Mouse (Mus musculus) hindbrain, embryonic 16.5 days (tissue): Measurements from ENCODE around the gene Nxph1. TPM values are rescaled to one million over a fixed set of nuclear protein-coding genes. Genes with fewer than 3 reads are reported as not detected.

Experiments used
- ATAC-seq: fragments of 200-750 bp; cut with Nextera tagmentation; 2 replicates; pipeline ENCODE4 v1.8.0; 2017; ENCODE audit warnings: moderate TSS enrichment, moderate library complexity
- H3K27ac ChIP-seq: fragments of 300-500 bp; sonication (generic); 2 replicates; pipeline ENCODE4 v1.5.1; 2014; ENCODE audit warnings: low read depth, mild to moderate bottlenecking, control low read depth, low read length, moderate library complexity
- H3K27me3 ChIP-seq: fragments of 300-500 bp; sonication (generic); replicated peaks from 2 replicates; pipeline ENCODE4 v1.6.1; 2014; ENCODE audit warnings: low read length; ENCODE audit not compliant: control insufficient read depth, insufficient read depth
- H3K36me3 ChIP-seq: fragments of 300-500 bp; sonication (generic); 2 replicates; pipeline ENCODE4 v1.6.1; 2014; ENCODE audit warnings: mild to moderate bottlenecking, low read length, moderate library complexity, mixed read lengths; ENCODE audit not compliant: control insufficient read depth, insufficient read depth
- H3K4me1 ChIP-seq: fragments of 300-500 bp; sonication (generic); 2 replicates; pipeline ENCODE4 v1.6.1; 2014; ENCODE audit warnings: low read depth, low read length; ENCODE audit not compliant: control insufficient read depth, insufficient read depth
- H3K4me2 ChIP-seq: fragments of 300-500 bp; sonication (generic); 2 replicates; pipeline ENCODE4 v1.6.1; 2014; ENCODE audit warnings: mild to moderate bottlenecking, low read length, control low read depth, moderate library complexity
- H3K4me3 ChIP-seq: fragments of 300-500 bp; sonication (generic); 2 replicates; pipeline ENCODE4 v1.5.1; 2014; ENCODE audit warnings: mild to moderate bottlenecking, low read length, control low read depth, moderate library complexity
- H3K9ac ChIP-seq: fragments of 300-500 bp; sonication (generic); 2 replicates; pipeline ENCODE4 v1.6.1; 2014; ENCODE audit warnings: low read depth, mild to moderate bottlenecking, control low read depth, low read length, moderate library complexity
- H3K9me3 ChIP-seq: fragments of 300-500 bp; sonication (generic); 2 replicates; pipeline ENCODE4 v1.6.1; 2014; ENCODE audit warnings: mild to moderate bottlenecking, low read length, moderate library complexity; ENCODE audit not compliant: control insufficient read depth
- WGBS: fragments of 180-500 bp; shearing (Covaris S2); extraction: QIAGEN DNeasy Blood & Tissue Kit; methylation state at CpG from one replicate; pipeline ENCODE4 v1.1.7; 2014; 5-methylcytosine and 5-hydroxymethylcytosine counted together
- polyA plus RNA-seq: library from polyadenylated mRNA; unstranded; fragments of >200 nt; fragmentation: Nextera tagmentation; extraction: Ambion mirVana; gene quantifications from 2 replicates; pipeline ENCODE4 v1.2.1, GENCODE M21; 2015

The Nxph1 gene
- polyA plus RNA-seq, 1 experiment from 2014 or later: 101 TPM

- H3K27ac ChIP-seq: no peak overlapping the region
- H3K9ac ChIP-seq: no peak overlapping the region
- H3K4me2 ChIP-seq: peak overlapping the region; percentile 49
- H3K9me3 ChIP-seq: no peaks in the 10 kb centered on the region
- peaks cover 5% of the 10 kb centered on the region; the same call in 1 of the 2 replicates for H3K4me1 ChIP-seq
- WGBS: 15% methylated on average over 4 of the region's 4 CpGs
- no peaks in the 10 kb centered on the region for H3K27me3 ChIP-seq
- peak; percentile 66 for ATAC-seq
- no peaks in the 10 kb centered on the region for H3K36me3 ChIP-seq
- no peak overlapping the region for H3K4me3 ChIP-seq
These were observed 12.1 kb upstream of the Nxph1 start for GRCm38 (mm10) chr6:8936168-8936567.

- Histone ChIP-seq H3K27me3 (peaks cover 4% of the 10 kb centered on the region; the same call in 1 of the 2 replicates), H3K36me3 (no peaks in the 10 kb centered on the region), H3K4me3 (peak overlapping the region; percentile 67), H3K4me1 (peaks cover 19% of the 10 kb centered on the region), H3K9me3 (no peaks in the 10 kb centered on the region), H3K27ac (peak overlapping the region; percentile 90), H3K4me2 (peak overlapping the region; percentile 94), H3K9ac (peak overlapping the region; percentile 81)
- peak; percentile 55 for ATAC-seq
- WGBS: under 1% methylated on average over 68 of the region's 68 CpGs
These were observed 510 bp downstream of the Nxph1 start for GRCm38 (mm10) chr6:8948471-8949411.

- peak overlapping the region; percentile 67 for H3K4me3 ChIP-seq
- peak overlapping the region; percentile 90 for H3K27ac ChIP-seq
- under 1% methylated on average over 31 of the region's 31 CpGs for WGBS
- peak overlapping the region; percentile 81 for H3K9ac ChIP-seq
- ATAC-seq: peak; percentile 62
- H3K4me2 ChIP-seq: peak overlapping the region; percentile 94
- no peaks in the 10 kb centered on the region for H3K9me3 ChIP-seq
- H3K27me3 ChIP-seq: peaks cover 7% of the 10 kb centered on the region
- peaks cover 19% of the 10 kb centered on the region for H3K4me1 ChIP-seq
- no peaks in the 10 kb centered on the region for H3K36me3 ChIP-seq
These were observed 1.5 kb downstream of the Nxph1 start for GRCm38 (mm10) chr6:8949665-8950201.

- Histone ChIP-seq H3K4me1 (peaks cover 19% of the 10 kb centered on the region), H3K36me3 (no peaks in the 10 kb centered on the region), H3K27me3 (peaks cover 7% of the 10 kb centered on the region), H3K27ac (peak overlapping the region; percentile 90), H3K4me3 (peak overlapping the region; percentile 67), H3K9ac (peak overlapping the region; percentile 81), H3K4me2 (peak overlapping the region; percentile 94), H3K9me3 (no peaks in the 10 kb centered on the region)
- under 1% methylated on average over 26 of the region's 26 CpGs for WGBS
- no peak; the same call in 1 of the 2 replicates for ATAC-seq
These were observed 2.5 kb downstream of the Nxph1 start for GRCm38 (mm10) chr6:8950611-8951325.

- ATAC-seq: peak; percentile 67
- H3K4me3 ChIP-seq: peak overlapping the region; percentile 67
- 1% methylated on average over 24 of the region's 24 CpGs for WGBS
- no peaks in the 10 kb centered on the region for H3K36me3 ChIP-seq
- peak overlapping the region; percentile 94 for H3K4me2 ChIP-seq
- peak overlapping the region; percentile 81 for H3K9ac ChIP-seq
- peaks cover 7% of the 10 kb centered on the region for H3K27me3 ChIP-seq
- H3K4me1 ChIP-seq: peaks cover 23% of the 10 kb centered on the region
- H3K27ac ChIP-seq: peak overlapping the region; percentile 90
- no peaks in the 10 kb centered on the region for H3K9me3 ChIP-seq
These were observed 3.1 kb downstream of the Nxph1 start for GRCm38 (mm10) chr6:8951326-8951695.

GRCm38 (mm10) chr6:8951884-8952590 is 3.8 kb downstream of the Nxph1 start:
- ATAC-seq: no peak
- H3K27ac ChIP-seq: peak overlapping the region; percentile 6; the same call in 1 of the 2 replicates
- H3K4me2 ChIP-seq: peak overlapping the region; percentile 94
- peaks cover 7% of the 10 kb centered on the region for H3K27me3 ChIP-seq
- 17% methylated on average over 15 of the region's 15 CpGs for WGBS
- H3K9me3 ChIP-seq: no peaks in the 10 kb centered on the region
- H3K4me3 ChIP-seq: peak overlapping the region; percentile 67
- H3K4me1 ChIP-seq: peaks cover 29% of the 10 kb centered on the region
- H3K9ac ChIP-seq: no peak overlapping the region; the same call in 1 of the 2 replicates
- H3K36me3 ChIP-seq: no peaks in the 10 kb centered on the region

GRCm38 (mm10) chr6:8955817-8956529 is 7.7 kb downstream of the Nxph1 start:
- under 1% methylated on average over 35 of the region's 35 CpGs for WGBS
- peak overlapping the region; percentile 57 for H3K9ac ChIP-seq
- peak overlapping the region; percentile 42 for H3K4me3 ChIP-seq
- peaks cover 17% of the 10 kb centered on the region for H3K4me1 ChIP-seq
- no peaks in the 10 kb centered on the region for H3K9me3 ChIP-seq
- no peaks in the 10 kb centered on the region for H3K36me3 ChIP-seq
- no peak for ATAC-seq
- H3K4me2 ChIP-seq: peak overlapping the region; percentile 70
- peaks cover 3% of the 10 kb centered on the region for H3K27me3 ChIP-seq
- peak overlapping the region; percentile 55 for H3K27ac ChIP-seq
